Mouse (Mus musculus) central nervous system, embryonic 11.5 days (tissue): ENCODE data around the gene Fcf1. TPM values are rescaled to one million over a fixed set of nuclear protein-coding genes. Genes with fewer than 3 reads are reported as not detected.

Source experiments
- polyA plus RNA-seq: library from polyadenylated mRNA; depleted of rRNA; stranded (reverse); fragments of >200 nt; gene quantifications from 2 replicates; pipeline ENCODE4 v1.2.3, GENCODE M21; 2012; rRNA removed

Fcf1 gene
- polyA plus RNA-seq = 184 and 232 TPM in 2 replicates

GRCm38 (mm10) chr12:84970428-84971096 is at the start of gene Fcf1, which contains the start of gene Arel1:
Fcf1 (plus strand) TSS chr12:84970897.
Arel1 (minus strand) TSS chr12:84970900.

GRCm38 (mm10) chr12:84996083-84996496 is 25.4 kb downstream of the Fcf1 start, which contains the start of gene Ylpm1:
Ylpm1 (plus strand) TSS chr12:84996321.

Other genes starting within 250 kb of the Fcf1 start
- 68.1 and 84.8 TPM in 2 replicates for gene Npc2, start 197.7 kb upstream of the Fcf1 start, polyA plus RNA-seq
- 84.7 and 103 TPM in 2 replicates for gene Isca2, start 197.6 kb upstream of the Fcf1 start, polyA plus RNA-seq
- 0.32 and 0.73 TPM in 2 replicates for gene Ltbp2, start 94.4 kb upstream of the Fcf1 start, polyA plus RNA-seq
- 23.6 and 33.2 TPM in 2 replicates for gene Arel1, start within 50 bp of the Fcf1 start, polyA plus RNA-seq
- gene Ylpm1, start 25.4 kb downstream of the Fcf1 start, polyA plus RNA-seq = 58.6 and 94.2 TPM in 2 replicates
- 1.7 and 2.0 TPM in 2 replicates for gene Prox2, start 139.9 kb downstream of the Fcf1 start, polyA plus RNA-seq
- gene Dlst, start 139.9 kb downstream of the Fcf1 start, polyA plus RNA-seq = 161 and 182 TPM in 2 replicates
- gene Rps6kl1, start 180.4 kb downstream of the Fcf1 start, polyA plus RNA-seq = 2.7 and 3.4 TPM in 2 replicates
- gene Pgf, start 206.9 kb downstream of the Fcf1 start, polyA plus RNA-seq = 3.4 and 6.9 TPM in 2 replicates
- 118 and 258 TPM in 2 replicates for gene Eif2b2, start 248.6 kb downstream of the Fcf1 start, polyA plus RNA-seq